In the genomic region with DNA sequence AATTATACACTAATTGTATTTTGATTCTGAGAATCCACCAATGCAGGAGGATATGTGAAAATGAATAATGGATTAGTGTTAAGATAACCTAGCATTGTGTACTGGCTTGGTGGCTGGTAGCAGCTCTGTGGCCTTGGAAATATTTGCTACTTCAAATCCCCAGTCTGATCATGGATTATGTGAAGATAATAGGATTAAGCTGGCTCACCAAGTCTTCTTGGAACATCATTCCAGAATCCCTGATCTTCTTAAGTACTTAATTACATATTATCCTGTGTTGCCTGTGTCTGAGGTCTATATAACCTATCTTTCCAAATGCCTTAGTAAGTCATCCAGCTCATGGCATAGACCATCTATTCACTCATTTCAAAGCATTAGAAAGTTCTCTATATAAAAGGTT, we compare ENCODE assay signal across 17 mouse cellular contexts.
"Had no signal": no experiment of that assay in that cellular context is flagged by ENCODE, and none has a peak within 500 bp of the region (broad histone marks: within the 10 kb centered on the region; RNA-seq: fewer than 3 reads in every experiment).

No protein-coding gene starts in this region.

- DNase-seq: liver, embryonic 13.5 days; liver, postnatal 0 days; lung, embryonic 14.5 days; lung, postnatal 10 days; lung, postnatal 4 days; right cerebral cortex, postnatal 14 days; thymus, adult 2 months; thymus, postnatal 25 days; thymus, postnatal 4 days had no signal

- ATAC-seq: liver, postnatal 0 days; midbrain, embryonic 13.5 days had no signal

- H3K4me2 ChIP-seq: liver, embryonic 13.5 days; liver, embryonic 15.5 days; lung, embryonic 14.5 days; midbrain, embryonic 13.5 days; neural tube, embryonic 13.5 days; neural tube, embryonic 15.5 days; stomach, embryonic 15.5 days had no signal

- H3K27me3 ChIP-seq: liver, embryonic 13.5 days; liver, embryonic 15.5 days; midbrain, embryonic 13.5 days; neural tube, embryonic 13.5 days; neural tube, embryonic 15.5 days; stomach, embryonic 15.5 days had no signal

- H3K4me3 ChIP-seq: liver, embryonic 13.5 days; liver, embryonic 15.5 days; midbrain, embryonic 10.5 days; midbrain, embryonic 13.5 days; myocyte; neural tube, embryonic 13.5 days; neural tube, embryonic 15.5 days; stomach, embryonic 15.5 days had no signal

- H3K9ac ChIP-seq: liver, embryonic 13.5 days; liver, embryonic 15.5 days; liver, postnatal 0 days; lung, embryonic 14.5 days; midbrain, embryonic 13.5 days; neural tube, embryonic 13.5 days; neural tube, embryonic 15.5 days; stomach, embryonic 15.5 days had no signal

- H3K9me3 ChIP-seq: liver, embryonic 13.5 days; liver, embryonic 15.5 days; midbrain, embryonic 10.5 days; midbrain, embryonic 13.5 days; neural tube, embryonic 13.5 days; neural tube, embryonic 15.5 days; stomach, embryonic 15.5 days had no signal

- H3K36me3 ChIP-seq: liver, embryonic 13.5 days; liver, embryonic 15.5 days; midbrain, embryonic 10.5 days; midbrain, embryonic 13.5 days; neural tube, embryonic 13.5 days; neural tube, embryonic 15.5 days; stomach, embryonic 15.5 days had no signal

- H3K4me1 ChIP-seq: liver, embryonic 13.5 days; liver, embryonic 15.5 days; midbrain, embryonic 10.5 days; midbrain, embryonic 13.5 days; neural tube, embryonic 13.5 days; neural tube, embryonic 15.5 days; stomach, embryonic 15.5 days had no signal

- H3K27ac ChIP-seq: liver, embryonic 13.5 days; liver, embryonic 15.5 days; midbrain, embryonic 10.5 days; midbrain, embryonic 13.5 days; neural tube, embryonic 13.5 days; neural tube, embryonic 15.5 days; stomach, embryonic 15.5 days; stomach, postnatal 0 days had no signal
